Mouse (Mus musculus): ENCODE data around the gene Gucy2g. TPM values are rescaled to one million over a fixed set of nuclear protein-coding genes. Genes with fewer than 3 reads are reported as not detected.
A peak's percentile ranks its signal among the peaks of the same experiment; 100 is the strongest.

Gucy2g gene
- polyA plus RNA-seq, 1 experiment = 0.88 TPM

DNA sequence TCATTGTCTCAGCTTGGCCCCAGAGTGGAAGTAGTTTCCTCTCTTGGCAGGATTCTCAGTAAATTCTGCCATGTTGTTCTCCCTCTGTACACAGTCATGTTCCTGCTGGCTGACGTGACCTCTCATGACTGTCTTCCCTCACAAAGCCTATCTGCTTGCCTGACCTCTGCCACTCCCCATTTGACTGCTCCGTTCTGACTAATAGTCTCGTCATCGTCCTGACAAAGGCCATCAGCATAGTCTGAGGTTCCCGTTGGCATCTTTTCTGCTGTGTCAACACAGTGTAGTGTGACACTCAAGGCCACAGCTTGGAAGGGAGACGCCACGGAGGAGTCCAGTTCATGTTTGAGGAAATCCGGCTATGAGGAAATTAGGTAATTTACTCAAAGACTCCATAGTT lies 8.9 kb downstream of the Gucy2g start:
- peak; percentile 28 for DNase-seq
- TF ChIP-seq POLR2A (IDR thresholded peaks at IDR 0.05; ENCODE audit: low read depth, low read length) (no peak), CTCF (conservative IDR thresholded peaks at IDR 0.05; ENCODE audit: insufficient read depth, insufficient read length, low read depth, low read length) (no peak)
- no peak overlapping the region for H3K27ac ChIP-seq (ENCODE audit: insufficient read depth, low read depth, low read length)
- WGBS = 45% methylated on average over 8 of the region's 8 CpGs
- H3K4me3 ChIP-seq (ENCODE audit: insufficient read depth, low read depth, low read length) = no peak overlapping the region
- no peaks in the 10 kb centered on the region for H3K27me3 ChIP-seq (replicated peaks; ENCODE audit: control insufficient read depth, insufficient read depth, low read length)
- no peaks in the 10 kb centered on the region for H3K36me3 ChIP-seq (ENCODE audit: control insufficient read depth, insufficient read depth, low read length)
- 0 out of 2 replicates have a peak, but pooled peaks cover 6% of the 10 kb centered on the region for H3K4me1 ChIP-seq (ENCODE audit: control insufficient read depth, insufficient read depth, low read length)

DNA sequence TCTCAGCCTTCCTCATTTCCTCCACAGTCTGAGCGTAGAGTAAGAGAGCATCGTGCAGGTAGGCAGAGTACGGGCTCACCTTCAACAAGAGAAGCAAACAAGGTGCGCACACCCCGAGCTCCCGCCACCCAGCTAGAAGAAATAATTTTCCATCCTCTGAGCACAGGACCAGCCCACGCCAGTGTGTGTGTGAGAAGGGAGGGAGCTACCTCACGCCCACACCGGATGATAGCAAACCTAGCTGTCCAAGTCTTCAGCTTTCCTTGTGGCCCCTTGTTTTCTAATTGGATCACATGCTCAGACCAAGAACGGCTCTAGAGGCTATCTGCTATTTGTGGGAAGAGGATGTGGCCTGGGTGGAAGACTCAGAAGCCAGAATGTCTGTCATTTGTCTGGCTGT lies 10.0 kb downstream of the Gucy2g start:
- H3K4me3 ChIP-seq (ENCODE audit: insufficient read depth, low read depth, low read length) = no peak overlapping the region
- 74% methylated on average over 10 of the region's 10 CpGs for WGBS
- H3K4me1 ChIP-seq (ENCODE audit: control insufficient read depth, insufficient read depth, low read length) = 0 out of 2 replicates have a peak, but pooled peaks cover under 1% of the 10 kb centered on the region
- no peak for TF ChIP-seq CTCF (conservative IDR thresholded peaks at IDR 0.05; ENCODE audit: insufficient read depth, insufficient read length, low read depth, low read length)
- no peak for TF ChIP-seq POLR2A (IDR thresholded peaks at IDR 0.05; ENCODE audit: low read depth, low read length)
- DNase-seq = no peak
- H3K27me3 ChIP-seq (replicated peaks; ENCODE audit: control insufficient read depth, insufficient read depth, low read length) = no peaks in the 10 kb centered on the region
- H3K27ac ChIP-seq (ENCODE audit: insufficient read depth, low read depth, low read length) = no peak overlapping the region
- no peaks in the 10 kb centered on the region for H3K36me3 ChIP-seq (ENCODE audit: control insufficient read depth, insufficient read depth, low read length)

DNA sequence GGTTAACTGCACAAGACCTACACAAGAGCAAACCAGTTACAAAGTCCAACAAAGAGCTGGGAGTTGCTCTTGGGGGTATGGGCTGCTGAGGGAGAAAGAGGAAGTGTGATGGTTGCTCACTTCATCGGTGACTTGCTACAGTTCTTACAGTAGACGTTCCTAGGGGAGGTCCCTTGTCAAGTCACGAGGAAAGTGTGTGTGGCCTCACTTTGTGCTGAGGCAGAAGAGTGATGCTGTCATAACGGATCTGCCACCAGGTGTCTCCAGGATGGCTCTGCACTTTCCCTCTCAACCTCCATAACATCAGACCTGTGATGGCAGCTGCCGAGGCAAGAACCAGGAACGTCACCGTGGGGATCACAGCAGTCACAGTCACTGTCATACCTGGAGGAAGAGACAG lies 13.9 kb downstream of the Gucy2g start:
- 81% methylated on average over 7 of the region's 7 CpGs for WGBS
- no peak for DNase-seq
- TF ChIP-seq POLR2A (IDR thresholded peaks at IDR 0.05; ENCODE audit: low read depth, low read length) (no peak), CTCF (conservative IDR thresholded peaks at IDR 0.05; ENCODE audit: insufficient read depth, insufficient read length, low read depth, low read length) (peak; percentile 26; the same call in 1 of the 2 replicates)
- no peaks in the 10 kb centered on the region for H3K27me3 ChIP-seq (replicated peaks; ENCODE audit: control insufficient read depth, insufficient read depth, low read length)
- H3K4me3 ChIP-seq (ENCODE audit: insufficient read depth, low read depth, low read length) = no peak overlapping the region
- no peaks in the 10 kb centered on the region for H3K4me1 ChIP-seq (ENCODE audit: control insufficient read depth, insufficient read depth, low read length)
- H3K27ac ChIP-seq (ENCODE audit: insufficient read depth, low read depth, low read length) = no peak overlapping the region
- H3K36me3 ChIP-seq (ENCODE audit: control insufficient read depth, insufficient read depth, low read length) = no peaks in the 10 kb centered on the region

DNA sequence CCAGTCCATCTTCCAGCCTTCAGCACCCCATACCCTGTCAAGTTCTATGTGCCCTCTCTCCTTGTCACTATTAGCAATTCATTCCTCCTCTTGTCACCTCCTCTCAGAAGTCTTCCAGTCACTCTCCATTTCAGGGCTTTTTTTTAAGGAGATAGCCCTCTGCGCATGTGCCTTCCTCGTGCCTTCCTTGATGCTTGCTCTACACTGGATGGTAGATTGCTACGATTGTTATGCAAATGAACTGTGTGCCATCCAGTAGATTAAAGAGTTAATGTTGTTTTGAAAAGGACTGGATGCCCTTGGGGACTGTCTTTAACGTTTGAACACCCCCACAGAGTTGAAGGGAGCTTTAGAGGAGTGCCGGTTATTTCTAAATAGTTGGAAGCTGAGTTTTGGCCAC lies 14.4 kb downstream of the Gucy2g start:
- Histone ChIP-seq H3K4me1 (ENCODE audit: control insufficient read depth, insufficient read depth, low read length) (no peaks in the 10 kb centered on the region), H3K4me3 (ENCODE audit: insufficient read depth, low read depth, low read length) (no peak overlapping the region), H3K36me3 (ENCODE audit: control insufficient read depth, insufficient read depth, low read length) (no peaks in the 10 kb centered on the region), H3K27me3 (replicated peaks; ENCODE audit: control insufficient read depth, insufficient read depth, low read length) (no peaks in the 10 kb centered on the region), H3K27ac (ENCODE audit: insufficient read depth, low read depth, low read length) (no peak overlapping the region)
- no peak for DNase-seq
- WGBS = 76% methylated on average over 5 of the region's 5 CpGs
- TF ChIP-seq CTCF (conservative IDR thresholded peaks at IDR 0.05; ENCODE audit: insufficient read depth, insufficient read length, low read depth, low read length) = no peak
- no peak for TF ChIP-seq POLR2A (IDR thresholded peaks at IDR 0.05; ENCODE audit: low read depth, low read length)

DNA sequence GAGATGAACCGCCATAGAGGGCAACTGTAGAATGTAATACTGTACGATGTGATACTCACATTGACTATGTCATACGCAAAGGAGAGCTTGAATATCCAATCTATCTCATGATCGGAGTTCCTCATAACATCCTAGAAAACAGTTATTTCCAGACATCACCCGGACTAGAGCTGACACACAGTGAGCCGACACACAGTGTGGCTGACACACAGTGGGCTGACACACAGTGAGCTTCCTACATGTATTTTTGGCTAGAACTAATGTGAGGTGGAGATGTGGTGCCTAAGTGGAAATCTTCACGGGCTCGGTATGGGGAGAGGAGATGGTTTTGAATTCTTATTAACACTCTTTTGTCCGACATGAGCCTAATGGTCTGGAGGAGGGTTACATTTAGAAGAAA lies 18.8 kb downstream of the Gucy2g start:
- Histone ChIP-seq H3K27ac (ENCODE audit: insufficient read depth, low read depth, low read length) (no peak overlapping the region), H3K4me3 (ENCODE audit: insufficient read depth, low read depth, low read length) (no peak overlapping the region), H3K4me1 (ENCODE audit: control insufficient read depth, insufficient read depth, low read length) (no peaks in the 10 kb centered on the region), H3K27me3 (replicated peaks; ENCODE audit: control insufficient read depth, insufficient read depth, low read length) (no peaks in the 10 kb centered on the region), H3K36me3 (ENCODE audit: control insufficient read depth, insufficient read depth, low read length) (no peaks in the 10 kb centered on the region)
- no peak for TF ChIP-seq CTCF (conservative IDR thresholded peaks at IDR 0.05; ENCODE audit: insufficient read depth, insufficient read length, low read depth, low read length)
- no peak for TF ChIP-seq POLR2A (IDR thresholded peaks at IDR 0.05; ENCODE audit: low read depth, low read length)
- no peak for DNase-seq
- WGBS = 82% methylated on average over 9 of the region's 9 CpGs

DNA sequence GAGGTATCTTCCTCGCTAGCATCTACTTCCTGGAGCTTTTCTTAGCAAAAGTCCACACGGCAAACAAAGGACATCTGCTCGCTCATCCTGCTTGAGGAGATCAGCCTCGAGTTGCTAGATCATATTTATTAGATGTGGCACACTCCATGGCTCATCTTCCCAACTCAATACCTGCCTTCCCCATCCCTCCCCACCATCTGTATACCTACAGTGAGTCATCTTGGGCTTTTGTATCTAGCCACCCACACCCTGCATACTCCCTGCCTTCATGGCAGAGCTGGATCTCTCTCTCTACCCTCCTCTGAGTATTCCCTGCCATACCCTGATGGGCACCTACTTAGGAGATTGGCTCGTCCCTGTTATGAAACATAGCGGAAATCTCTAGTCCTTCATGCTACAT lies 19.8 kb downstream of the Gucy2g start:
- 84% methylated on average over 6 of the region's 6 CpGs for WGBS
- H3K4me3 ChIP-seq (ENCODE audit: insufficient read depth, low read depth, low read length) = no peak overlapping the region
- no peak for DNase-seq
- H3K27ac ChIP-seq (ENCODE audit: insufficient read depth, low read depth, low read length) = no peak overlapping the region
- TF ChIP-seq POLR2A (IDR thresholded peaks at IDR 0.05; ENCODE audit: low read depth, low read length) (no peak), CTCF (conservative IDR thresholded peaks at IDR 0.05; ENCODE audit: insufficient read depth, insufficient read length, low read depth, low read length) (no peak)
- no peaks in the 10 kb centered on the region for H3K27me3 ChIP-seq (replicated peaks; ENCODE audit: control insufficient read depth, insufficient read depth, low read length)
- no peaks in the 10 kb centered on the region for H3K36me3 ChIP-seq (ENCODE audit: control insufficient read depth, insufficient read depth, low read length)
- H3K4me1 ChIP-seq (ENCODE audit: control insufficient read depth, insufficient read depth, low read length) = no peaks in the 10 kb centered on the region

DNA sequence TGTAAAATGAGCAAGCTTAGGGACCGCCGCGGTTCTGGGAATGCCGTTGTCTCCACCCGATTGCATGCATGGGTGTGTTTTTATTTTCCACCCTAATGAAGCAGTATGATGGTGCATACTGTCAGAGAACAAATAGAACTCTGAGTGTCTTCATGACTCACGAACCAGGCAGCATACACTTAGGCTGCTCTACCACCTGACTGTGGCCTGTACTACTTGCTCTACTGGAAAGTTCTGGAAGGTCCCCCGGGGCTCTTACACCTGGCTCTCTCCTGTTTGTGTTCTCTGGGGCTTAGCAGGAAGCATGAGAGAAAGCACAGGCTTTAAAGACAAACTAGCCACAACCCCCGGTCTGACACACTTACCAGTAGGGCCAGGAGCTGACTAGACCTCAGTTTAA lies 21.7 kb downstream of the Gucy2g start:
- H3K4me3 ChIP-seq (ENCODE audit: insufficient read depth, low read depth, low read length) = no peak overlapping the region
- TF ChIP-seq POLR2A (IDR thresholded peaks at IDR 0.05; ENCODE audit: low read depth, low read length) = no peak
- no peak for TF ChIP-seq CTCF (conservative IDR thresholded peaks at IDR 0.05; ENCODE audit: insufficient read depth, insufficient read length, low read depth, low read length)
- WGBS = 60% methylated on average over 8 of the region's 8 CpGs
- H3K4me1 ChIP-seq (ENCODE audit: control insufficient read depth, insufficient read depth, low read length) = no peaks in the 10 kb centered on the region
- H3K27ac ChIP-seq (ENCODE audit: insufficient read depth, low read depth, low read length) = no peak overlapping the region
- no peaks in the 10 kb centered on the region for H3K36me3 ChIP-seq (ENCODE audit: control insufficient read depth, insufficient read depth, low read length)
- no peaks in the 10 kb centered on the region for H3K27me3 ChIP-seq (replicated peaks; ENCODE audit: control insufficient read depth, insufficient read depth, low read length)
- peak; percentile 52 for DNase-seq
